ENCODE assay signal across 18 mouse cellular contexts in the genomic region with DNA sequence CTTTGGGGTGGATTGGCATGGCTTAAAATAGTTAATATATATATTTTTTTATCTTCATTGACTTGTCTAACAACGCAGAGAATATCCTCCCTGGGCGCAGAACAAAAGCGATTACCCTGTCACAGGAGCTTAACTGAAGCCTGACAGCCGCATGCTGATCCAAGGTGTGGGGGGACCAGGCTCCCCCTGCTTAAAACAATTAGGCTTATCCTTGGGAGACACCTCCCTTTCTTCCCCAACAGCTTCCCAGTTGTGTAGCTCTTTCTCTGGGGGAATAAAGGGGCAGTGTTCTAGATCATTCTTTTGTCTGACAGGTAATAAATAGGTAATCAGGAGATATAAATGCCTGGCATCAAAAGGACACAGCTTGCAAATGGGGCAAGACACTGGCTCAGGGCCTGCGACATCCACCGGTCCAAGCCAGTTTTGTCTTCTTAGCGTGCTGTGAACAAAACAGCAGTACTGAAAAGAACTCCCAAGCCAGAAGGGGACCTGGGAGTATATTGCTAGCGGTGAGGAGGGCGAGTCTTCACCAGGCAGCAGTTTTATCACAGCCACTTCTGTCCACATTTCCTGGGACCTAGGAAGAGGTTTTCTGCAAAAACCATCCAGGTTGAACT.
DNase-seq lines count a peak whose midpoint lies in the region; ATAC-seq lines count a peak whose summit lies in the region.
"Had no signal": no experiment of that assay in that cellular context is flagged by ENCODE, and none has a peak within 500 bp of the region (broad histone marks: within the 10 kb centered on the region; RNA-seq: fewer than 3 reads in every experiment).

No protein-coding gene starts in this region.

- 10% methylated on average over 9 of the region's 9 CpGs for WGBS in forebrain, embryonic 12.5 days
- 13% methylated on average over 9 of the region's 9 CpGs for WGBS in forebrain, embryonic 10.5 days
- 18% methylated on average over 9 of the region's 9 CpGs for WGBS in midbrain, embryonic 11.5 days
- WGBS in midbrain, embryonic 10.5 days, result 23% methylated on average over 9 of the region's 9 CpGs
- WGBS in midbrain, embryonic 15.5 days, result 17% methylated on average over 9 of the region's 9 CpGs

- H3K4me1 ChIP-seq in forebrain, embryonic 12.5 days, result peaks cover 17% of the 10 kb centered on the region
- peaks cover 20% of the 10 kb centered on the region for H3K4me1 ChIP-seq in forebrain, embryonic 10.5 days
- H3K4me1 ChIP-seq in midbrain, embryonic 11.5 days (ENCODE audit: control insufficient read depth, insufficient read depth, low read length), result no peaks in the 10 kb centered on the region
- peaks cover 19% of the 10 kb centered on the region for H3K4me1 ChIP-seq in midbrain, embryonic 10.5 days
- H3K4me1 ChIP-seq in midbrain, embryonic 15.5 days, result peaks cover 22% of the 10 kb centered on the region
- H3K4me1 ChIP-seq: embryonic facial prominence, embryonic 12.5 days; stomach, embryonic 15.5 days had no signal

- no peaks in the 10 kb centered on the region for H3K36me3 ChIP-seq in forebrain, embryonic 12.5 days (replicated peaks)
- no peaks in the 10 kb centered on the region for H3K36me3 ChIP-seq in forebrain, embryonic 10.5 days (replicated peaks)
- H3K36me3 ChIP-seq in midbrain, embryonic 11.5 days (ENCODE audit: control insufficient read depth, insufficient read depth, low read length), result no peaks in the 10 kb centered on the region
- H3K36me3 ChIP-seq in midbrain, embryonic 10.5 days, result no peaks in the 10 kb centered on the region
- no peaks in the 10 kb centered on the region for H3K36me3 ChIP-seq in midbrain, embryonic 15.5 days (replicated peaks)
- H3K36me3 ChIP-seq: embryonic facial prominence, embryonic 12.5 days; neural tube, embryonic 12.5 days; stomach, embryonic 15.5 days had no signal

- no peak for ATAC-seq in forebrain, embryonic 12.5 days (ENCODE audit: low FRiP score)
- ATAC-seq in midbrain, embryonic 11.5 days (ENCODE audit: low FRiP score), result no peak
- ATAC-seq in midbrain, embryonic 15.5 days (replicated peaks), result no peak
- no peak for ATAC-seq in activated CD4-positive, CD25-positive, alpha-beta regulatory T cell, adult 4 months
- ATAC-seq: intestine, embryonic 16.5 days had no signal

- H3K9ac ChIP-seq in forebrain, embryonic 12.5 days, result no peak overlapping the region
- H3K9ac ChIP-seq in midbrain, embryonic 11.5 days (ENCODE audit: low read length), result no peak overlapping the region
- no peak overlapping the region for H3K9ac ChIP-seq in midbrain, embryonic 15.5 days
- H3K9ac ChIP-seq: embryonic facial prominence, embryonic 12.5 days; neural tube, embryonic 12.5 days; stomach, embryonic 15.5 days had no signal

- H3K9me3 ChIP-seq in forebrain, embryonic 12.5 days, result no peaks in the 10 kb centered on the region
- no peaks in the 10 kb centered on the region for H3K9me3 ChIP-seq in forebrain, embryonic 10.5 days
- H3K9me3 ChIP-seq in midbrain, embryonic 11.5 days (ENCODE audit: control insufficient read depth, low read length), result no peaks in the 10 kb centered on the region
- H3K9me3 ChIP-seq in midbrain, embryonic 10.5 days (replicated peaks), result no peaks in the 10 kb centered on the region
- no peaks in the 10 kb centered on the region for H3K9me3 ChIP-seq in midbrain, embryonic 15.5 days
- H3K9me3 ChIP-seq: embryonic facial prominence, embryonic 12.5 days; neural tube, embryonic 12.5 days; stomach, embryonic 15.5 days had no signal

- H3K4me3 ChIP-seq in forebrain, embryonic 12.5 days (replicated peaks), result no peak overlapping the region
- no peak overlapping the region for H3K4me3 ChIP-seq in forebrain, embryonic 10.5 days
- no peak overlapping the region for H3K4me3 ChIP-seq in midbrain, embryonic 11.5 days (ENCODE audit: low read depth, low read length)
- H3K4me3 ChIP-seq in midbrain, embryonic 10.5 days, result no peak overlapping the region
- H3K4me3 ChIP-seq in midbrain, embryonic 15.5 days, result no peak overlapping the region
- H3K4me3 ChIP-seq: embryonic facial prominence, embryonic 12.5 days; neural tube, embryonic 12.5 days; stomach, embryonic 15.5 days had no signal

- no peak overlapping the region for H3K4me2 ChIP-seq in forebrain, embryonic 12.5 days
- H3K4me2 ChIP-seq in midbrain, embryonic 11.5 days, result no peak overlapping the region
- no peak overlapping the region for H3K4me2 ChIP-seq in midbrain, embryonic 15.5 days
- H3K4me2 ChIP-seq: embryonic facial prominence, embryonic 12.5 days; neural tube, embryonic 12.5 days; stomach, embryonic 15.5 days had no signal

- DNase-seq in forebrain, embryonic 10.5 days (ENCODE audit: extremely low spot score, low spot score), result no peak
- DNase-seq in midbrain, embryonic 11.5 days (ENCODE audit: low spot score, missing footprints), result peak; percentile 84
- DNase-seq in midbrain, embryonic 10.5 days (ENCODE audit: low spot score), result no peak
- peak; percentile 45 for DNase-seq in retina, postnatal 7 days (ENCODE audit: low read depth, low spot score)
- DNase-seq in lung, postnatal 25 days (ENCODE audit: low spot score), result no peak
- DNase-seq: adrenal gland, postnatal 10 days; cerebellum, adult 18-20 months; lung, postnatal 14 days; spleen, adult 18-20 months had no signal

- H3K27ac ChIP-seq in forebrain, embryonic 12.5 days, result 0 out of 2 replicates have a peak overlapping the region, but pooled peaks have one; percentile 42
- H3K27ac ChIP-seq in forebrain, embryonic 10.5 days, result no peak overlapping the region
- H3K27ac ChIP-seq in midbrain, embryonic 11.5 days (ENCODE audit: low read depth, low read length), result no peak overlapping the region
- H3K27ac ChIP-seq in midbrain, embryonic 10.5 days (replicated peaks), result no peak overlapping the region
- peak overlapping the region; percentile 57; the same call in 1 of the 2 replicates for H3K27ac ChIP-seq in midbrain, embryonic 15.5 days
- H3K27ac ChIP-seq: embryonic facial prominence, embryonic 12.5 days; kidney, postnatal 0 days; neural tube, embryonic 12.5 days; stomach, embryonic 15.5 days had no signal

- no peaks in the 10 kb centered on the region for H3K27me3 ChIP-seq in forebrain, embryonic 12.5 days
- peaks cover 24% of the 10 kb centered on the region for H3K27me3 ChIP-seq in forebrain, embryonic 10.5 days (ENCODE audit: poor library complexity, severe bottlenecking)
- no peaks in the 10 kb centered on the region for H3K27me3 ChIP-seq in midbrain, embryonic 11.5 days (ENCODE audit: control insufficient read depth, insufficient read depth, low read length)
- H3K27me3 ChIP-seq in midbrain, embryonic 10.5 days (ENCODE audit: low read depth, poor library complexity, severe bottlenecking), result peaks cover 44% of the 10 kb centered on the region
- no peaks in the 10 kb centered on the region for H3K27me3 ChIP-seq in midbrain, embryonic 15.5 days (replicated peaks)
- H3K27me3 ChIP-seq: CH12.LX; embryonic facial prominence, embryonic 12.5 days; neural tube, embryonic 12.5 days; stomach, embryonic 15.5 days had no signal

Comparison
In these comparisons a context has a peak if more than half of its experiments do, and no peak if none do; other contexts are left out.
1. H3K27ac ChIP-seq: peak in forebrain, embryonic 12.5 days (single experiment) and midbrain, embryonic 15.5 days (single experiment); none in forebrain, embryonic 10.5 days (single experiment), midbrain, embryonic 11.5 days (single experiment) and midbrain, embryonic 10.5 days (single experiment).
2. DNase-seq: peak in midbrain, embryonic 11.5 days (single experiment) and retina, postnatal 7 days (single experiment); none in forebrain, embryonic 10.5 days (single experiment), midbrain, embryonic 10.5 days (single experiment) and lung, postnatal 25 days (single experiment).